Mouse (Mus musculus): ENCODE data around the gene Clhc1.
A peak's percentile ranks its signal among the peaks of the same experiment; 100 is the strongest.
"Not testable (repeated sequence)": the region's sequence is repeated elsewhere in the genome, so short reads cannot be mapped to it uniquely, and the experiment has no call there.

The Clhc1 gene

DNA sequence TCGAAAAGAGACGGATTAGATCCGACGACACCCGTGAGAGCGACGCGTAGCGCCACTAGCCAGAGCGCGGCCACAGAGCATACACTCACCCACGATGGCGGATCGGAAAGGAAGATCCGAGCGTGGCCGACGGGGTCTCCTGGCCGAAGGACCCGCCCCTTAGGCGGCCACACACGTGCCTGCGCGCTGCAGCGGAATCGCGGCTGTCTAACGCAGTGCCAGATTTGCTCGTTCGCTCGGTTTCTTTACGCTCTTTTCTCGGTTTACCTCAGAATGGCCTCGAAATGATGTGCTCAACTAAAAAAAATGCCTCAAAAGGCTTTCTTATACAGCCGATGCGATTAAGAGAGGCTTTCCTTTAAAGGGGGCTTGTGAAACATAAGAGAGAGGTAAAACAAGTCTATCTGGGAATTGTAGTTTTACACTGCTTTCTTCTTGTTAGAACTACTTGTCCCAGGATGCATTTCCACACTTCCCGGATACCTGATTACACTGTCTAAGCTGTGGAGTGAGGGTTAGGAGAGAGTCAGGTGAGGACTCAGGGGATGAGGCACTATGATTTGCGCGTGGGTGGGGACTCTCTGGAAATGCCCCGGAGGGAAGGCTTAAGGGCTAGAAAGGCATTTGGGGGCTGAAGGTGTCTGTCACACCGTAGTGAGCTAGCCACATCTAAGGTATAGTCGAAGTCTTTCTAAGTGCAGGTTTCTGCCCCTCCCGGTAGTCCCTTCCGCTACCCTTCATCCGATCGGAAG is at the start of gene Clhc1, which contains the start of gene Rps27a:
Gene Clhc1 (plus strand): TSS at position 199 of the 752 bp plus-strand sequence.
Gene Rps27a (minus strand): TSS at position 358 of the 752 bp plus-strand sequence.
- peak; percentile 97 for DNase-seq

DNA sequence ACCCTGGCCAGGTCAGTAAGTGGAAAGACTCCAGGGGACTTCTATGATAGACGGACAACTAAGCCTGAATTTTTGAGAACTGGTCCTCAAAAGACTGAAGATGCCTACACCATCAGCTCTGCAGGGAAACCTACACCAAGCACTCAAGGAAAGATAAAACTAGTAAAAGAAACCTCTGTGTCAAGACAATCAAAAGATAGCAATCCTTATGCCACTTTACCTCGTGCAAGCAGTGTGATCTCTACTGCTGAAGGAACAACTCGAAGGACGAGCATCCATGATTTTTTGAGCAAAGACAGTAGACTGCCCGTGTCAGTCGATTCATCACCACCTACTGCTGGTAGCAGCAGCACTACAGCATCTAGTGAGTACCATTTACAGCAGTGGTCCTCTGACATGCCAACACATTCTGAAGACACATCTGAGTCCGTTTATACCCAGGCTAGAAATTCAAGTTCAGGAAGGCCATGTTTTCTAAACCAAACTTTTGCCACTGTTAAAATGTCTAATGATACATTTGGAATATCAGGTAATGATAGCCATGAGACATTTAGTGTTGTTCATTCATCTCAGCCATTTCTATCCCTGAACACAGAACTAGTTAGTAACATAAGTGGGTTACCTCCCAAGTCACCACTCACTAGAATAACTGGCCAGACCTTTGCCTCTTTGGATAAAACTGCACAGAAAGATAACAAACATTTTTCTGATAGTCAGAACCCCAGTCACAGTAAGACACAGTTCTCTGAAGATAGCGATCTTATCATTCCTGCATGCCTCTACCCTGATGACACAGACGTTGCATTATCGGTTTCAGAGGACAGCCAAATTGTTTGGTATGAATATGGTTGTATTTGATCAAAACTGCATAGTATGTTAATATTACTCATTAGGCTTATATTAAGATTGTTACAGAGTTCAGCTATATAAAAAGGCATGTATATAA is 43.5 kb upstream of the Clhc1 start:
- DNase-seq: no peak

DNA sequence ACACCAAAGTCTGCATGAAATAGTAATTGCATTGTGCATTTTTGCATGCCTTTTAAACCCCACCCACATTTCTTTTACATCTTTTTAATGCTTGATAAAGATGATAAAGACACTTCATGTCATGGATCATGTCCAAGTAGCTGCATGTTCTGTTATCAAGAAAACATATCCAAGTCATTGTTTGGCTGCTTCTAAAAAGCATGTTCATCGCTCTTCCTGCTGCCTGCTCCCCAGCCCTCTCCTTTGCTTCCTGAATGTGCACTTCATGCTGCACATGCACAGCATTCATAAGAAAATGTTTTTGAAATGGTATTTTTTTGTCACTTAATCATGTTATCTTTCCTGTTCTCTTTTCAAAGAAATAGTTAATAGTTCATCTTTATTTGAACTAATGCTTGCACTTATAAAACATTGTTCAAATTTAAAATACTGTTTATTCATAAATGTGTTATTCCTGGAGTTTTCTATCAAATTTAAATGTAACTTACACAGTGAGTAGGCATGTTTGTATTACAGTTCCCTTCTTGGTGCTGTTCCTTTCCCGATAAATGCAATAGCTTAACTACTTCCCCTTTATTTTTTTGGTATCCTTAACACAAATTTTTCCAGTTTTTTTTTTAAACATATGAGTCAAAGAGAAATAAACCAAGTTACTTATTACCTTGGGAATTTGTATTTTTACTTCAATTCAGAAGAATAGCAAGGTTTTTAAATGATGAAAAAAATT is 42.7 kb upstream of the Clhc1 start:
- no peak for DNase-seq

DNA sequence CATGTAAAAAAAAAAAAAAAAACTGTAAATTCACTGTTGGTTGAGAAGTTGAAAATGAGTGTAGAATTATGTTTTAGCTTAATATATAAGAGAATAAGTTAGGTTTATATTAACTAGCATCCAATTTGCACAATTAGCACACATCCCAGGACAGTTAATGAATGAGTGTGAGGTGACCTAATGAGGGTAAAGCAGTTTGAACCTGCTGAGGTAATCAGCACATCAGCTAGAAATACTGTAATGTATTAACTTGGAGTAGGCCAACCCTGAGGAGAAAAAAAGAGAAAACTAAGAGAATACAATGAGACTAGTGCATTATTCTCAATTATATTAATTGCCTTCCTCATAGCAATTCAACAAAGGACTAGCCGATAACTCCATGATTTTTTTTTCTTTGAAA is 38.3 kb upstream of the Clhc1 start:
- no peak for DNase-seq

DNA sequence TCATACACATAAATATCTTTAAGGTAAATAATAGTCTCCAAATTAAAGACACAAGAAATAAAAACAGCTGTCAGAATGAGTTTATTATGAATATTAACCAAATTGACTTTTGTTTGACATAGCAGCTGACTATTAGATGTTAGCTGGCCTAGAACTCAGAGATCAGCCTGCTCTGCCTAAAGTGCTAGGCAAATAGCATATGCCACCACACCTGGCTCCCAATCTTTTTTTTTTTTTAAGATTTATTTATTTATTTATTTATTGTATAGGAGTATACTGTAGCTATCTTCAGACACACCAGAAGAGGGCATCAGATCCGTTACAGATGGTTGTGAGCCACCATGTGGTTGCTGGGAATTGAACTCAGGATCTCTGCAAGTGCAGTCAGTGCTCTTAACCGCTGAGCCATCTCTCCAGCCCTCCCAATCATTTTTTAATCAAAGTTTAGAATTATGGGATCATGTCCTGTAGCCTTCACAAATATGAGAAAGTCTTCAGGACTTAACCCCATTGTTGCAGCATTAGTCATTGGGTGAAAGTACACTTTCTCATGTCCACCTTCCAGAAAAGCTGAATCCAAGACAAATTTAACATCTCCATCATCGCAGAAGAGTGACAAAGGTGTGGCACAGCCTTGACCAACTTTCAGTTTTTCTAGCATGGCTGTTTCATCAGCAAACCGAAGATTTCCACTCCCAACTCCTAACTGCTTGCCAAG is 34.8 kb upstream of the Clhc1 start:
- no peak for DNase-seq

DNA sequence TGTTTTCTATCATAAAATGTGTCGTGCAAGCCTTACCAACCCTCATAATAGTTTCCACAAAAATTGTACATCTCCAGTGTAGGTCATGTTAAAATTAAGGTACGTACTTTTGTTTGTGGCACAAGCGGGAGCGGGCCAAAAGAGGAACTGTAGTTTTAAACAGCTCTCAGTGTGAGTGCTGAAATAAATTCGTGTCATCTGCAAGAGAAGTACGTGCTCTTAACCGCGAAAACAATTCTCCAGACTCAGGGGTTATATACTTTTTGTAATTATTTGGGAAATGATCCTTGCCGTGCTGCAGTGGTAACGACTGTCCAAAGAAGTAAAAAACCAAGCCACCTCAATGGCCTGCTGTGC is 33.4 kb upstream of the Clhc1 start:
- DNase-seq: no peak

DNA sequence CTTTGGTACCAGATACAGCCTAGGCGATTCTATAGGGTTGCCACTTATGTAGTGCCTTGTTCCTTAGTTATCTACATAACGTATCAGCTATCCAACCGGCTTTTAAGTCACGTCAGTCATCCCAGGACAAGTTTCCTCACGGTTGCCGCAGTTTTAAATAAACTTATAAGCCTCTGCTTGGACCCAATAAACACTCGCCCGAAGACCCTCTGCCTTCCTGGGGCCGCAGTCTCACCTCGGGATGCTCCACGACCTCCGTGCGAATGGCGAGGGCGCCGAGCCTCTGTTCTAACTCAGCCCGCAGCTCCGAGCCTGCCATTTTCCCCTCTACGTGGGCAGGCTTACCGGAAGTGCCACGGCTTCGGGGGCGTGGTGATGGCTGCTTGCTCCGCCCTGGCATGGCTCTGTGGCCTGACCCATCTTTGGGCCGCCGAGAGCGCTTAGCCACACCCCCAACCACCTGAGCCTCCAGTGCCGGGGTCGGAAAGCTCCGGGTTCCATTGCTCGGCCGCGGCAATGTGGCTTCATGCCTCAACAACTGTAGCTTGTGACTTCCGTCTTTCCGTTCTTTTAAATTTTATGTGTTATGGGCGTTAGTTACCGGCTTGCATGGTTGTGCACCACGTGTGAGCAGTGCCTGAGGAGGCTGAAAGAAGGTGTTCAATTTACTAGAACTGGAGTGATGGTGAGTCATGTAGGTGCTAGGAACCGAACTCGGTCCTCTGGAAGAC is 32.9 kb upstream of the Clhc1 start, which contains the start of gene Prorsd1:
Gene Prorsd1 (minus strand): TSS at position 352 of the 731 bp plus-strand sequence.
- peak; percentile 94 for DNase-seq

DNA sequence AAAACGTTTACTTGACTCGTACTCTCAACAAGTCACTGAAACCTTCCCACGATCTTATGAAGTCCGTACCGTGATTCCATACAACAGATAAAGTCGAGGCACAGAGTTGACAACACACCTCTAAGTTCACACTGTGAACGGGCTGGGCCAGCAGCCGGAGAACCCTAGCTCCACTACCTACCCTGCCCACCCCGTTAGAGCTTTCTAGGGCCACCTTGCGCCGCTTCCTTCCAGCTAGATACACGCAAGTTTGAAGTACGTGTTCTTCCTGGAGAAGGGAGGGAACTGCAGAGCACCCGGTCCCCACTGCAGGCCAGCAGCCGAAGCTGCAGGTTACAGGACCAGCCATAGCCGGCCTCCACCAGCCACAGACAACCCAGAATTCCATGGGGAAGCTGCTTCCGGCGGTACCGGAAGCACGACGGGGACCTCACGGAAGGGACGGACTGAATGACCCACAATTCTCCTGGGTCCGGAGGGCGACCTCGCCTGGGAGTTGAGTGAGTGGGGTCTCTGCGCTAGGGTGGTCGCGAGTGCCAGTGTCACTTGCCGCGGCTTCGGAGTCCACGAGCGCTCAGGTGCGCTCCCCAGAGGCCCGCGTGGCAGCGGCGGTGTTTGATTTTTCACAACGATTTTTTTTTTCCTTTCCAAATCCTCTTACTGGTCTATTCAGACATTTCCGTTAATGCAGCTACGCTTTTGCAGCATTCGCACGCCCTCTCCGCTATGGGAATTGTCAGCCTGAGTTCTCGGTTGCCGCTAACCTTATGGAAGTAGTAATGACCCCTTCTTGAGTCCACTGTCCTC is 21.6 kb upstream of the Clhc1 start, which contains the start of gene Mtif2:
Gene Mtif2 (plus strand): TSS at position 421 of the 807 bp plus-strand sequence.
- DNase-seq: peak; percentile 90

DNA sequence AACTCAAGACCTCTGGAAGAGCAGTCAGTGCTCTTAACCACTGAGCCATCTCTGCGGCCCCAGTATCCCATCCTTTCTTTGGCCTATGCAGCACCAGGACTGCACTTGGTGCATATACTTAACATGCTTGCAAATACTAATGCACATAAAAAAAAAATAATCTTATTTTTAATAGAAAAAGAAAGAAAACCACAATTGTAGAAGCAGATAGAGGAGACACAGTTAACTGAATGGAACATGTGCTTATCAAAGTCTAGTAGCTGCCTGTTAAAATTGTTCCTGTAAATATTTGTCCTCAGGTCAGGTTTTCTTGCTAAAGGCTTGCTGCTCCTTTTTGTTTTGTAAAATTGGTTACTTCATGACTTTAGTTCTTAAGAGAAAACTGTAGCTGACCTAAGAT is 9.5 kb upstream of the Clhc1 start:
- DNase-seq: no peak

DNA sequence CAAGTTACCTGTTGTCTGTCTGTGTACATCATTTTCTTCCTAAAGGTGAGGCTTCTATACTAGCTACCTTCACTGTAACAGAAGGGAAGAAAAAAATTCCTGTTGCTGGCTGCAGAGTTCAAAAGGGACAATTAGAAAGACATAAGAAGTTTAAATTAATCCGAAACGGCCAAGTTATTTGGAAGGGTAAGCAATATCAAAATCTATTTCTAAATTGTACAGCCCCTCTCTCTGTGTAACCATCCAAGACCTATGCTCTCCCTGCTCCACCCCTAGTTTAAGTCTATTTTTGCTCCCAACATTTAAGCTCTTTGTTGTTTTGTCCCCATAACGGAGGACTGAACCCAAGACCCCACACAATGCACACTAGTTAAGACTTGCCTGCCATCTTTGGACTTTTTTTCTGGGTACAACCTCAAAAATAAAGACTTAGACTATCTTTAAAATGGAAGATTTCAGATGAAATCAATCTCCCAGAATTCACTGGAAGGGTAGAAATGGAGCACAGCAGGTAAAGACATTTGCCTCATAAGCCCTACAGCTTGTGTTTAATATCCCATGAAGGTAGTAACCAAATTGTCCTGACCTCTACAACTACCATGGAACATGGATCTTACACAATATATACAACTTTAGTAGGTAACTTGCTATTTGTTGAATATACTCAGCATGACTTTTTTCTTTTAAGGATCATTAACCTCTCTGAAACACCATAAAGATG is 3.4 kb upstream of the Clhc1 start:
- no peak for DNase-seq

DNA sequence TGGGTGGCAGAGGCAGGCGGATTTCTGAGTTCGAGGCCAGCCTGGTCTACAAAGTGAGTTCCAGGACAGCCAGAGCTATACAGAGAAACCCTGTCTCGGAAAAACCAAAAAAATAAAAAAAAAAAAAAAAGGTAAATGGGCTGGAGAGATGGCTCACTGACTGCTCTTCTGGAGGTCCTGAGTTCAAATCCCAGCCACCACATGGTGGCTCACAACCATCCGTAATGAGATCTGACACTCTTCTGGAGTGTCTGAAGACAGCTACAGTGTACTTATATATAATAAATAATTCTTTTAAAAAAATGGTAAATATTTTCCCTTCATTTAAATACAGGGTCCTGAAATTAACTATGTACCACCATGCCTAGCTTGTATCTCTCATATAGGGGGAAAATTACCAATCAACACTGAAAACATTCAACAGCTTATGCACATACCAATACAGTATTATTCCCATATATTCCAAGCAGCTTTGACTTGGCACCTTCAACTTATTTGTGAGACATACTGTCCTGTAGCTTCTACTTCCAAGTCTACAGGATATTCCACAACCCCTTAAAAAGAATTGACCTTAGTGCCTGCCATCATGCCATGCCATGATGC is 2.5 kb upstream of the Clhc1 start:
- not testable (repeated sequence) for DNase-seq

DNA sequence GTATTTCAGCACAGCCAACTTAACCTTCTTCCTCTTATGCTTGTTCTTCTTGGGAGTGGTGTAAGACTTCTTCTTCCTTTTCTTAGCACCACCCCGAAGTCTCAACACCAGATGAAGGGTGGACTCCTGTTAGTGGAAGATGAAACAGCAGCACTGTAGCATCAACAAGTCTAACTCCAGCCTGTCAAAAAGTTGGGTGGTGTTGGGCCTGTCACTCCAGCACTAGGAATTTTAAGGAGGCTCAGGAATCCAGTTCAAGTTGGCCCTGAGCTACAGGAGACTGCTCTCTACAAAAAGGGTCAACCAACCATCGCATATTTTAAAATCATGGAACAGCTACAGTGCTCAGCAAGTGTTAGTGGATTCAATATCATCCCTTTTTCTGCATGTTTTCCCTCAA is 1.5 kb upstream of the Clhc1 start:
- DNase-seq: not testable (repeated sequence)

DNA sequence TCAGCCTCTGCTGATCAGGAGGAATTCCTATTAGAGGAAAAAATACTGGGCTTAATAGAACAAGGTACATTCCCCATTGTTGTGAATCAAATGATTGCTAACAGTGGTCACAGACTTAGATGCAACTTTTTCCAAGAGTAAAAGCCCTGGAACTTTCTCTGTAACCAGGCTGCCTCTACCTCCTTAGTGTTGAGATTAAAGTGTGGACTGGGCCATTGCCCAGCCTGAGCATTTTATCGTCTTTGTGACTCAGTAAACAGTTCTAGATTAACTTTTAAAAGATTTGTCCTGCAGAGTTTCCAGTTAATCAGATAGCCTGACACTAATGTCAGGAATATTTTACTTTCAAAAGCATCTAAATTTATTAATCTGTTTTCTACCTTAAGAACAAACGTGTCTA is 988 bp upstream of the Clhc1 start:
- DNase-seq: no peak

DNA sequence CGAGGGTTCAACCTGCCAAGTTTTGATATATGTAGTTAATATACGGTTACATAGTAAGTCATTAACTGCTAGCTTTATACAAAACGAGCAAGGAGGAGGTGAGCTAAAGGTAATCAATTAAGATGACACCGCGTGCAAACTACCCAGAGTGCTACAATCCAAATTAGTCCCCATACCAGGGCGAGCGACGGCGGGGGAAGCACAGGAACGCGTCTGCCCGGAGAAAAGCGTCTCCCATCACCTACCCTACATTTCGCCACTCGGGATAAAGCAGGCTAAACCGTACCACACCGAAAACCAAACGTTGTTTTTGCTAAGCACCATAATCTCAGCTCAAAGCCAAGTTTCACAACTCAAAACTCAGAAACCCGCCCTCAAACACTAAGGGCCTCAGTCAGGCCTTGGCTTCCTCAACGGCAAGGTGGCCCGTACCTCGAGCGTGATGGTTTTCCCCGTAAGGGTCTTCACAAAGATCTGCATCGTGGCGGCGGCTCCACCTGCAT is 450 bp upstream of the Clhc1 start:
- no peak for DNase-seq

DNA sequence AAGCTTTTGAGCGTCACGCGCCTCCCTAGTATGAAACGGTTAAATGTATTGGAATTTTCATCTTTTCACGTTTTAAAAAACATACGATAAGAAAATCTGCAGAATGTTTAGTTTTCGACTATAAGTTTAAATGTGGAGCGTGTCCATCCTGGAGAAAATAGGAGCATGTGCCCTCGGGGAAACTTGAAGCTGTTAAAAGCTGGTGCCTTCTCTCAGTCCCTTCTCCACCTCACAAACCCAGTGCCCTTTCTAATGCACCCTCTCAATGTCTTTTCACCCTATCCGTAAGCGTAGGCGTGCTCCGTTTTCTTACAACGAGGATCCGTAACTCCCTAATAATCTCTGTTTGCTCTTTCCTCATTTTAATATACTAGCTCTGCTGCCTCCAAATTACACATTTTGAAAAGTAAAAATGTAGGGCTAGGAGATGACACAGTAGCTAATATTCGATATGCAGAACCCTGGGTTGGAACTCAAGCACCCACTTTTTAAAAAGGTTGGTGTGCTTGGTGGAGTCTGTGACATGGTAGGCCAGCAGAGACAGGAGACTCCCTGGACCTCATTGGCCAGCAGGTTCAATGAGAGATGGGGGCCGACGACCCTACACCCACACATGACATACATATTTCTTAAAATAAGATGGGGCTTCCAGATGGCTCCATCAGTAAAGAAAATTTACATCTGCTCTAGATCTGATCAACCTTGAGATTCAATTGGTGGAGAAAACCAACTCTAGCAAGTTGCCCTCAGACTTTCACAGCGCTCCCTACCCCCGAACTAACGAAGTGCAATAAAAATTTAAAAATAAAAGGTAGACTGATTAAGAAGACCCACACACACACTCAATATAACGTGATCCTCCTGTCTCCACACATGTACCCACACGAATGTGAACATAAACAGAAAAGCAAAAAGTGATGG is 1.0 kb downstream of the Clhc1 start:
- DNase-seq: peak; percentile 11

DNA sequence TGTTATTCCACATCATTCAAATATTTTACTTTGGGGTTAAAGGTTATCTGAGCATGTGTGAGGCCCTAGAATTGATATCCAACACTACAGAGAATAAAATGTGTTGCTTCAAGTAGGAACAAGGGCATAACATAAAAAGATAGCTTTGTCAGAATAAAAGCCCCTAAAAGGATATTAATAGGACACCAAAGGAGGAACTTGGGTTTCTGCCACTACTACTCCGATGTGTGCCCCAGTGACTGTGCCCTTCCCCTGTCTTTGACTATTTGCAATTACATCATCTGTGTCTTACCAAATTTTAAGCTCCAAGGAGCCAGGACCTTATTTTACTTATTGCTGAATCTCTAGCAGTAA is 1.7 kb downstream of the Clhc1 start:
- DNase-seq: no peak

DNA sequence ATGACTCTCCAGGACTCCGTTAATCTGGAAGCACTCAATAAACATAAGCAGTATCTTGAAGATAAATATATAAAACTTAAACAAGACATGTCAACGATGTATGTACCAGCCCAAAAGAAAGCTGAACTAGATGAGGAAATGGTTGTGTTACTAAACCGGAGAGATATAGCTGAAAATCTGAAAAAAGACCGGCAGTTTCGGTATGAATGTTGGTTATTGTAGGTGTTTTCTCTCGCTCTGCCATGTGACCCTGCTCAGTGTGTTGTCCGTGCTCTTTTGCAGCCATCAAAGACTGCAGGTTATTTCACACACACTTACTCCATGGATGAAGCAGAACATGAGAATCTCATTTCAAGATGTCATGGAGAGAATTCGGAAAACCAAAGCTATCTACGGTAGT is 12.7 kb downstream of the Clhc1 start:
- DNase-seq: no peak

DNA sequence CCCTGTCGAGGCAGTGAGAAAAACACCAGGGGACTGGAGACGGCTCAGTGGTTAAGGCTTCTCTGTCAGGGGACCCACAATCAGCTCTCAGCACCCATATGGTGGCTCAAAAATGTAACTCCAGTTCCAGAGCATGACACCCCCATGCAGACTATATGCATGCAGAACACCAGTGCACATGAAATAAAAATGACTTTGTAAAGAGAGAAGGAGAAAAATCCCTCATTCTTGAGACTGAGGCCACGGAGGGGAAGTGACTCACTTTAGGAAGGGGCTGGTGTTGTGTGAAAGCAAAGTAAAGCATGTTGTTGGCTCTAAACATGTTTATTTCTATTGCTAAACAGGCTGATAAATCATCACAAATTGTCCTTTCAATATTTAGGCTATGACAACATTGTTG is 13.2 kb downstream of the Clhc1 start:
- no peak for DNase-seq
